Mouse (Mus musculus) testis, adult 2 months (tissue): ENCODE measurements around the gene Dpp6.

Experiments used
- CTCF ChIP-seq: fragments of 200-500 bp; IDR thresholded peaks from 2 replicates; pipeline ENCODE4 v1.5.1; 2012; ENCODE audit warnings: low read depth, mild to moderate bottlenecking, inconsistent platforms, low read length, moderate library complexity; ENCODE audit not compliant: control insufficient read depth, insufficient read depth, insufficient replicate concordance
- POLR2A ChIP-seq: fragments of 200-500 bp; IDR thresholded peaks from 2 replicates; pipeline ENCODE4 v1.6.1; 2012; ENCODE audit warnings: low read depth, mild to moderate bottlenecking, inconsistent platforms, low read length, moderate library complexity; ENCODE audit not compliant: control insufficient read depth

DNA sequence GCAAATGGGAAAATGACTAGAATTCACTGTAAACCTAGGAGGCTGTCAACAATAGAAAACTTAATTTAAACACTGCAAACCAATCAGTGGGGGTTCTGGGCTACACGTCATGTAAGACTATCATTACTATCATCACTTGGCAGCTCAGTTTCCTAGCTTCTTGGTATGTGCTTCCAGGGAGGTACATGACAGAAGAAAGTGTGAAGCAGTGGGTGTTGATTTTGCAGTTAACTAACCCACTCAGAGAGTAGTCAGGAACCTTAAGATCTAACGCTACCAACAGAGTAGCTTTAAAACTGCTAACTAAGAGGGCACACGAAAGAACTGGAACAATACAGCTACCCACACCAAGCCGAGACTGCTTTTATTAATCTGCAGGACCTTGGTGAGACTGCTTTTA is 217.9 kb downstream of the Dpp6 start:
- TF ChIP-seq POLR2A (no peak), CTCF (no peak)
